Mouse (Mus musculus): ENCODE data around the gene Arhgef18.

DNA sequence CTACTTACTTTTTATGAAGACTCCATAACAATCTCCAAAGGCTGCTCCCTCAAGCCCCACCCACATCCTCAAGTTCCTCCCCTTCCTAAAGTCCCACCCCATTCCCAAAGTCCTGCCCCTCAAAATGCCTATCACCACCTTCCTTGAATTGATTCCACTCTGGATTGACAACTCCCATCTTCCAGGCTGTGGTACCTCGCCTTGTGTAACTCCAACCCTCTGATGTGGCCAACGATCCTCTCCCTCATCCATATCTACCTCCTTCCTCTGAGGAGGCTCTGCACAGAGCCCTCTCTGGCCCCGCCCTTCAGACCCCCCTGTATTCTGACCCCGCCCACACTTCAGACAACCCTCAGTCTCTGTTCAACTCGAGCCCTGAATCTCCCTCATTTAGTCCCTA is 92.4 kb downstream of the Arhgef18 start:
- TF ChIP-seq CTCF (IDR thresholded peaks at IDR 0.05 in 2 of 3, conservative IDR thresholded peaks at IDR 0.05 in 1 of 3; ENCODE audit: control insufficient read depth in 1 of 3, insufficient read depth in 1 of 3, low read depth in 2 of 3, low read length in 3 of 3, poor library complexity in 1 of 3, severe bottlenecking in 1 of 3) (no peak), ZC3H11A (IDR thresholded peaks at IDR 0.05; ENCODE audit: low read depth, low read length) (no peak), ZNF384 (IDR thresholded peaks at IDR 0.05; ENCODE audit: low read depth, low read length) (no peak), POLR2A (IDR thresholded peaks at IDR 0.05; ENCODE audit: control insufficient read depth in 1 of 2, insufficient read depth in 1 of 2, low read depth in 1 of 2, low read length in 2 of 2, poor library complexity in 1 of 2) (no peak), RCOR1 (IDR thresholded peaks at IDR 0.05; ENCODE audit: low read depth, low read length) (no peak)

Data from MEL (cell line).